In the genomic region with DNA sequence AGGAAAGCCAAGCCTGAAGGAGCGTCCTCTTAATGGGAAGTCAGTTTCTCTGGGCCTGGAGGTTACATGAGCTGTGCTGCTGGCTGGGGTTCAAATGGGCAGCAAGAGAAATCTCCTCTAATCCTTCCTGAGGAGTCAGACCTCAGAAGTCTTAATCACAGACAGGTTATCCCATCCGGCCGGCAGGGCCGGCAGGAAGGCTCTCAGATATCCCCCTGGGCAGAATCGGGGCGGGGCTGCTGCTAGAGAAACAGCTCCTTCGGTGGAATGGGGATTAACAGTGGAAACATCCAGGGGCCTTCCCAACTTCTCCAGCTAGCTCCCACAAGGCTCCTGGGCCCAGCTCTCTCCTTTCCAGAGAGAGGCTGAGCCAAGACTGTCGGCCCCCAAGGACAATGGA, we compare ENCODE assay signal across 9 mouse cellular contexts.
A peak's percentile ranks its signal among the peaks of the same experiment; 100 is the strongest.
DNase-seq lines count a peak whose midpoint lies in the region; ATAC-seq lines count a peak whose summit lies in the region.
"Had no signal": no experiment of that assay in that cellular context is flagged by ENCODE, and none has a peak within 500 bp of the region (broad histone marks: within the 10 kb centered on the region; RNA-seq: fewer than 3 reads in every experiment).

No protein-coding gene starts in this region.

- intact Hi-C loops in left cerebral cortex, postnatal 14 days (cut with DNase I): loop anchor here (5.0 kb wide), 1 partner anchor 104 kb away; a partner anchor contains a TSS

- peak overlapping the region; percentile 33; the same call in 1 of the 2 replicates for H3K27ac ChIP-seq in neural tube, embryonic 13.5 days (replicated peaks)
- peak overlapping the region; percentile 28 for H3K27ac ChIP-seq in heart, embryonic 15.5 days
- H3K27ac ChIP-seq: midbrain, embryonic 12.5 days had no signal

- ATAC-seq in neural tube, embryonic 13.5 days (ENCODE audit: low read depth): no peak
- peak; percentile 29; the same call in 1 of the 2 replicates for ATAC-seq in heart, embryonic 15.5 days (replicated peaks; ENCODE audit: insufficient number of reproducible peaks, insufficient read depth, low FRiP score, low read depth)
- no peak for ATAC-seq in inflammation-experienced regulatory T-cells, adult 6 months
- no peak for ATAC-seq in megakaryocyte, adult 5-6 weeks (ENCODE audit: poor library complexity, severe bottlenecking)

- DNase-seq in heart, adult 18-20 months: peak; percentile 27 to 28
- no peak for DNase-seq in heart, adult 9 months (ENCODE audit: low spot score in 2 of 2)
- no peak for DNase-seq in neural tube, embryonic 10.5 days (ENCODE audit: extremely low spot score, low spot score)
- DNase-seq in left cerebral cortex, postnatal 14 days (ENCODE audit: low spot score in 2 of 2): no peak

- peaks cover 17% of the 10 kb centered on the region for H3K36me3 ChIP-seq in neural tube, embryonic 13.5 days
- no peaks in the 10 kb centered on the region for H3K36me3 ChIP-seq in heart, embryonic 15.5 days

- H3K9me3 ChIP-seq in neural tube, embryonic 13.5 days: no peaks in the 10 kb centered on the region
- H3K9me3 ChIP-seq in heart, embryonic 15.5 days (replicated peaks): no peaks in the 10 kb centered on the region
- H3K9me3 ChIP-seq: midbrain, embryonic 12.5 days had no signal

- 60% methylated on average over 8 of the region's 8 CpGs for WGBS in neural tube, embryonic 13.5 days
- WGBS in heart, embryonic 15.5 days: 29% methylated on average over 8 of the region's 8 CpGs

- no peaks in the 10 kb centered on the region for H3K27me3 ChIP-seq in neural tube, embryonic 13.5 days
- no peaks in the 10 kb centered on the region for H3K27me3 ChIP-seq in heart, embryonic 15.5 days
- H3K27me3 ChIP-seq: midbrain, embryonic 12.5 days had no signal

- H3K4me3 ChIP-seq in neural tube, embryonic 13.5 days: no peak overlapping the region
- no peak overlapping the region for H3K4me3 ChIP-seq in heart, embryonic 15.5 days
- H3K4me3 ChIP-seq: midbrain, embryonic 12.5 days had no signal

- 0 out of 2 replicates have a peak overlapping the region, but pooled peaks have one; percentile 38 for H3K9ac ChIP-seq in neural tube, embryonic 13.5 days
- H3K9ac ChIP-seq in heart, embryonic 15.5 days: no peak overlapping the region
- H3K9ac ChIP-seq: midbrain, embryonic 12.5 days had no signal

- H3K4me2 ChIP-seq in neural tube, embryonic 13.5 days: no peak overlapping the region
- H3K4me2 ChIP-seq in heart, embryonic 15.5 days: no peak overlapping the region
- H3K4me2 ChIP-seq: midbrain, embryonic 12.5 days had no signal

- no peaks in the 10 kb centered on the region; the same call in 1 of the 2 replicates for H3K4me1 ChIP-seq in neural tube, embryonic 13.5 days (replicated peaks)
- H3K4me1 ChIP-seq in heart, embryonic 15.5 days (replicated peaks): peaks cover 34% of the 10 kb centered on the region

Comparison
In these comparisons a context has a peak if more than half of its experiments do, and no peak if none do; other contexts are left out.
1. DNase-seq: peak in heart, adult 18-20 months (2 of 2); none in heart, adult 9 months (0 of 2), neural tube, embryonic 10.5 days (single experiment) and left cerebral cortex, postnatal 14 days (0 of 2).